Mouse (Mus musculus): Measurements from ENCODE around the gene Bst2. TPM values are rescaled to one million over a fixed set of nuclear protein-coding genes. Genes with fewer than 3 reads are reported as not detected.

Gene Bst2
- polyA plus RNA-seq, 1 experiment: 207 TPM

DNA sequence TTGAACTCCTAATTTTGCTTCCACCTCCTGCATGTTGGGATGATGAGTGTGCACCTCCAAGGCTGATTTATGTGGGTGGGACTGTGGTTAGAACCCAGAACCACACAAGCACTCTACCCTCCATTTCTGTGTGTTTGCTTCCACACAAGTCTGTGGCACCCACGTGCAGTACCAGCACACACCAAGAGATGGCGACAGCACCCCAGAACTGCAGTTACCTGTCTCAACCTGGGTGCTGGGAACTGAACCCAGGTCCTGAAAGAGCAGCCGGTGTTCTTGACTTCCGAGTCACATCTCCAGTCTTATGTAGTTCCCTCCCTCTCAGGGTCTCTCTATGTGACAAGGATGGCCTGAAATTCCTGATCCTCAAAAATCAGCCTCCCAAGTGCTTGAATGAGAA, 26.7 kb upstream of the Bst2 start:
- no peaks in the 10 kb centered on the region for H3K36me3 ChIP-seq (ENCODE audit: control insufficient read depth, insufficient read depth, low read length, poor library complexity, severe bottlenecking)
- TF ChIP-seq EP300 (IDR thresholded peaks at IDR 0.05; ENCODE audit: insufficient read depth, low read depth, low read length): no peak
- no peak for TF ChIP-seq POLR2A (IDR thresholded peaks at IDR 0.05; ENCODE audit: insufficient read depth, low read length)
- peak; percentile 42 for TF ChIP-seq CTCF (IDR thresholded peaks at IDR 0.05; ENCODE audit: low read depth, low read length)
- no peaks in the 10 kb centered on the region for H3K9me3 ChIP-seq (replicated peaks; ENCODE audit: control insufficient read depth, insufficient read depth, low read length, poor library complexity, severe bottlenecking)
- H3K4me1 ChIP-seq (ENCODE audit: control insufficient read depth, insufficient read depth, low read length): peaks cover 3% of the 10 kb centered on the region
- H3K4me3 ChIP-seq (ENCODE audit: low read depth, low read length): no peak overlapping the region
- no peak overlapping the region for H3K9ac ChIP-seq (ENCODE audit: low read depth, poor library complexity, severe bottlenecking)
- no peak overlapping the region for H3K27ac ChIP-seq (ENCODE audit: insufficient read depth, low read length)
- H3K27me3 ChIP-seq (ENCODE audit: control insufficient read depth, insufficient read depth, low read length, poor library complexity, severe bottlenecking): peaks cover 3% of the 10 kb centered on the region; the same call in 1 of the 2 replicates

DNA sequence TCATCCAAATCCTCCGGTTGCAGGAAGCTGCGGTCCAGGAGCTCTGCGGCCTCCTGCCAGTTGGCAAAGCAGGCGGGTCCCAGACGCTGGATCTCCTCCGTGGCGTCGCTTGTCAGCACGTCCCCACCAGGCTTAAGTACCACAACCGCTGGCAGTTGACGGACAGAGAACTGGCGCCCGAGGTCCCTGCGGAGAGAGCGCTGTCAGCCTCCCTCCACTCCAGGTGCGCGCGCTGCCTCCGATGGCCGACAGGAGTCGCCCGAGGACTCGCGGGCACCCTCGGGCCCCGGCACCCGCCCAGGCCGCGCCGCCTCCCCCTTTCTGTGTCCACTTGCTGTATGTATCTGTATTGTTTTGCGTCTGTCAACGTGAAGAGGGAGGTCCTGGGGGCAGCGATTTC, 25.5 kb upstream of the Bst2 start:
- Histone ChIP-seq H3K9ac (ENCODE audit: low read depth, poor library complexity, severe bottlenecking) (peak overlapping the region; percentile 37), H3K4me3 (ENCODE audit: low read depth, low read length) (peak overlapping the region; percentile 67), H3K27ac (ENCODE audit: insufficient read depth, low read length) (no peak overlapping the region), H3K4me1 (ENCODE audit: control insufficient read depth, insufficient read depth, low read length) (peaks cover 3% of the 10 kb centered on the region), H3K9me3 (replicated peaks; ENCODE audit: control insufficient read depth, insufficient read depth, low read length, poor library complexity, severe bottlenecking) (no peaks in the 10 kb centered on the region), H3K27me3 (ENCODE audit: control insufficient read depth, insufficient read depth, low read length, poor library complexity, severe bottlenecking) (peaks cover 3% of the 10 kb centered on the region; the same call in 1 of the 2 replicates), H3K36me3 (ENCODE audit: control insufficient read depth, insufficient read depth, low read length, poor library complexity, severe bottlenecking) (no peaks in the 10 kb centered on the region)
- no peak for TF ChIP-seq POLR2A (IDR thresholded peaks at IDR 0.05; ENCODE audit: insufficient read depth, low read length)
- TF ChIP-seq EP300 (IDR thresholded peaks at IDR 0.05; ENCODE audit: insufficient read depth, low read depth, low read length): no peak
- peak; percentile 75 for TF ChIP-seq CTCF (IDR thresholded peaks at IDR 0.05; ENCODE audit: low read depth, low read length)

DNA sequence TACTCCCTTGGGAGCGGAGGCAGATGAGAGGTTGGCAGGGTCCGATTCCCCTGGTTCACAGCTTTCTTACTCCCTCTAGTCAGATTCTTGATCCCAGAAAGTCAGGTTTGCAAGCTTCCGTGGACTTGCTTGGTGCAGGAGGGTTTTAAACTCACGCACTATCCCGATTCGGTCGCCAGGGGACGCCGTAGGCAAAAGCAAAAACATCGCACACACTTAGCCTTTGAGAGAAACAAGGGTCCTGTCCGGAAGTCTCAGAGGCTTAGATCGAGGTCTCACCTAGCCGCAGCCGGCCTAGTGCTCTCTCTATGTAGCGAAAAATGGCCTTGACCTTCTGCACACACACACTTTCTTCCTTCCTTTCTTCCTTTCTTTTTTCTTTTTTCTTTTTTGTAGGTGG, 24.1 kb upstream of the Bst2 start:
- H3K9ac ChIP-seq (ENCODE audit: low read depth, poor library complexity, severe bottlenecking): no peak overlapping the region
- no peak overlapping the region for H3K27ac ChIP-seq (ENCODE audit: insufficient read depth, low read length)
- no peaks in the 10 kb centered on the region for H3K4me1 ChIP-seq (ENCODE audit: control insufficient read depth, insufficient read depth, low read length)
- H3K9me3 ChIP-seq (replicated peaks; ENCODE audit: control insufficient read depth, insufficient read depth, low read length, poor library complexity, severe bottlenecking): no peaks in the 10 kb centered on the region
- TF ChIP-seq EP300 (IDR thresholded peaks at IDR 0.05; ENCODE audit: insufficient read depth, low read depth, low read length) (no peak), CTCF (IDR thresholded peaks at IDR 0.05; ENCODE audit: low read depth, low read length) (peak; percentile 94)
- no peaks in the 10 kb centered on the region for H3K36me3 ChIP-seq (ENCODE audit: control insufficient read depth, insufficient read depth, low read length, poor library complexity, severe bottlenecking)
- peaks cover 3% of the 10 kb centered on the region; the same call in 1 of the 2 replicates for H3K27me3 ChIP-seq (ENCODE audit: control insufficient read depth, insufficient read depth, low read length, poor library complexity, severe bottlenecking)
- no peak overlapping the region for H3K4me3 ChIP-seq (ENCODE audit: low read depth, low read length)

DNA sequence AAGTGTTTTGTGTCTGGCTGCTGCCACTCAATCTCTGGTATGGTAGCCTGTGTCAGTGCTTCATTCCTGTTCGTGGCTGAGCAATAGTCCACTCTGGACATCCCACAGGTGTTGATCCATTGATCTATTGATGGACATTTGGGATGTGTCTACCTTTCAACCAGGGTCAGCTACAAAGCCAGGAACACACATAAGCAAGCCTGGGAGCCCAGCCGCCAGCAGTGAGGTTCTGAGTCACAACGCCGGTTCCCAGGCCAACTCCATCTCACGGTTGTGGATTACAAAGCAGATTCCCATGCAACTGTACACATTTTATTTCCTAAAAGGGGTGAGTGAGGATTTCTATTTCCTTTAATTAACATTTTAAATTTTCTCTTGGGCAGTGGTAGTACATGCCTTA, 23.5 kb upstream of the Bst2 start:
- Histone ChIP-seq H3K27ac (ENCODE audit: insufficient read depth, low read length) (no peak overlapping the region), H3K36me3 (ENCODE audit: control insufficient read depth, insufficient read depth, low read length, poor library complexity, severe bottlenecking) (no peaks in the 10 kb centered on the region), H3K4me1 (ENCODE audit: control insufficient read depth, insufficient read depth, low read length) (no peaks in the 10 kb centered on the region), H3K9ac (ENCODE audit: low read depth, poor library complexity, severe bottlenecking) (no peak overlapping the region), H3K4me3 (ENCODE audit: low read depth, low read length) (no peak overlapping the region), H3K27me3 (ENCODE audit: control insufficient read depth, insufficient read depth, low read length, poor library complexity, severe bottlenecking) (peaks cover 3% of the 10 kb centered on the region; the same call in 1 of the 2 replicates), H3K9me3 (replicated peaks; ENCODE audit: control insufficient read depth, insufficient read depth, low read length, poor library complexity, severe bottlenecking) (no peaks in the 10 kb centered on the region)
- no peak for TF ChIP-seq POLR2A (IDR thresholded peaks at IDR 0.05; ENCODE audit: insufficient read depth, low read length)
- no peak for TF ChIP-seq EP300 (IDR thresholded peaks at IDR 0.05; ENCODE audit: insufficient read depth, low read depth, low read length)
- no peak for TF ChIP-seq CTCF (IDR thresholded peaks at IDR 0.05; ENCODE audit: low read depth, low read length)

DNA sequence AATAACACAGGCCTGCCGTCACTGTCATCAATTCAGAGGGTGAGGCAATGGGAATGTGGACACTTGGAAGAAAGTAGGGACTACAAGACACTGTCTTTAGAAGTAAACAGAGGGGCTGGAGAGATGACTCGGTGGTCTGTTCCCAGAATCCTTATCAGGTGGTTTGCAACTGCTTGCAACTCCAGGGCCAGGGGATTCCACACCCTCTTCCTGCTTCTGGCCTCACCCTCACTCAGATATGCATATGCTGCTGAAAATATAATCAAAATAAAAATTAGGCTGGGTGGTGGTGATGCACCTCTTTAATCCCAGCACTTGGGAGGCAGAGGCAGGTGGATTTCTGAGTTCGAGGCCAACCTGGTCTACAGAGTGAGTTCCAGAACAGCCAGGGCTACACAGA, 22.8 kb upstream of the Bst2 start:
- H3K36me3 ChIP-seq (ENCODE audit: control insufficient read depth, insufficient read depth, low read length, poor library complexity, severe bottlenecking): no peaks in the 10 kb centered on the region
- no peak for TF ChIP-seq EP300 (IDR thresholded peaks at IDR 0.05; ENCODE audit: insufficient read depth, low read depth, low read length)
- H3K9me3 ChIP-seq (replicated peaks; ENCODE audit: control insufficient read depth, insufficient read depth, low read length, poor library complexity, severe bottlenecking): no peaks in the 10 kb centered on the region
- no peak overlapping the region for H3K4me3 ChIP-seq (ENCODE audit: low read depth, low read length)
- peaks cover 3% of the 10 kb centered on the region; the same call in 1 of the 2 replicates for H3K27me3 ChIP-seq (ENCODE audit: control insufficient read depth, insufficient read depth, low read length, poor library complexity, severe bottlenecking)
- no peaks in the 10 kb centered on the region for H3K4me1 ChIP-seq (ENCODE audit: control insufficient read depth, insufficient read depth, low read length)
- H3K27ac ChIP-seq (ENCODE audit: insufficient read depth, low read length): no peak overlapping the region
- no peak overlapping the region for H3K9ac ChIP-seq (ENCODE audit: low read depth, poor library complexity, severe bottlenecking)

DNA sequence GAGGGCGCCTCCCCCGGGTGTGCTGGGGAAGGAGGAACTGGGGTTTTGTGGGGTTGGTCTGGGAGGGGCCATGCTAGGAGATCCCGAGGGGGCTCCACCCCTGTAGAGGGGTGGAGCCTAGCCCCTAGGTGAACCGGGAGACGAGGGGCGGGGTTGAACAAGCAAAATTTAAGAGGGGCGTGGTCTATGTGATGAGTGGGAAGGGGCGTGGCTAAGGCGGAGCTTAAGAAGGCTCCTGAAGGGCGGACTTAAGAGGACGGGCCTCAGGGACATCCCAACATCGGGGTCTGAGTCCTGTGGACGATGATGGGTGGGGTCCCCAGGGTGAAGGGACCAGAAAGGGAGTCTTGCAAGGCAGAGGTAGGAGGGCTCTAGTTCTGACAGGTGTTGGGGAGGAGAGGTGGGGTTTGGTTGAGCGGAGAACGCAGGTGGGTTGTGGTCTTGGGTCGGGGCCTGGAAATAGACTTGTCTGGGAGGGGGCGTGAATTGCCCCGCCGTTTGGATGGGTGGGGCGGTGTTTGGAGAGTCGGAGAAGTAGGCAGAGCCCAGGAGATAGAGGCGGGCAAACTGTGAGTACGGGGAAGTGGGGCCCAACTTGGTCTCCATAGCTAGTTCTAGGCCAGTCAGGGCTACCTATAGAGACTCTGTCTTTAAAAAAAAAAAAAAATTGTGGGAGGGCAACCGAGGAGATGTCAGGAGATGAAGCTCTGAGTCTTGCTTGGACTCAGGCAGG, 21.9 kb upstream of the Bst2 start:
- H3K27me3 ChIP-seq (ENCODE audit: control insufficient read depth, insufficient read depth, low read length, poor library complexity, severe bottlenecking): peaks cover 3% of the 10 kb centered on the region; the same call in 1 of the 2 replicates
- no peaks in the 10 kb centered on the region for H3K9me3 ChIP-seq (replicated peaks; ENCODE audit: control insufficient read depth, insufficient read depth, low read length, poor library complexity, severe bottlenecking)
- TF ChIP-seq POLR2A (IDR thresholded peaks at IDR 0.05; ENCODE audit: insufficient read depth, low read length): no peak
- TF ChIP-seq CTCF (IDR thresholded peaks at IDR 0.05; ENCODE audit: low read depth, low read length): no peak
- TF ChIP-seq EP300 (IDR thresholded peaks at IDR 0.05; ENCODE audit: insufficient read depth, low read depth, low read length): no peak
- H3K9ac ChIP-seq (ENCODE audit: low read depth, poor library complexity, severe bottlenecking): peak overlapping the region; percentile 78
- peak overlapping the region; percentile 77 for H3K4me3 ChIP-seq (ENCODE audit: low read depth, low read length)
- H3K27ac ChIP-seq (ENCODE audit: insufficient read depth, low read length): no peak overlapping the region
- no peaks in the 10 kb centered on the region for H3K4me1 ChIP-seq (ENCODE audit: control insufficient read depth, insufficient read depth, low read length)
- no peaks in the 10 kb centered on the region for H3K36me3 ChIP-seq (ENCODE audit: control insufficient read depth, insufficient read depth, low read length, poor library complexity, severe bottlenecking)
